Mouse (Mus musculus): Measurements from ENCODE around the gene Urgcp.

DNA sequence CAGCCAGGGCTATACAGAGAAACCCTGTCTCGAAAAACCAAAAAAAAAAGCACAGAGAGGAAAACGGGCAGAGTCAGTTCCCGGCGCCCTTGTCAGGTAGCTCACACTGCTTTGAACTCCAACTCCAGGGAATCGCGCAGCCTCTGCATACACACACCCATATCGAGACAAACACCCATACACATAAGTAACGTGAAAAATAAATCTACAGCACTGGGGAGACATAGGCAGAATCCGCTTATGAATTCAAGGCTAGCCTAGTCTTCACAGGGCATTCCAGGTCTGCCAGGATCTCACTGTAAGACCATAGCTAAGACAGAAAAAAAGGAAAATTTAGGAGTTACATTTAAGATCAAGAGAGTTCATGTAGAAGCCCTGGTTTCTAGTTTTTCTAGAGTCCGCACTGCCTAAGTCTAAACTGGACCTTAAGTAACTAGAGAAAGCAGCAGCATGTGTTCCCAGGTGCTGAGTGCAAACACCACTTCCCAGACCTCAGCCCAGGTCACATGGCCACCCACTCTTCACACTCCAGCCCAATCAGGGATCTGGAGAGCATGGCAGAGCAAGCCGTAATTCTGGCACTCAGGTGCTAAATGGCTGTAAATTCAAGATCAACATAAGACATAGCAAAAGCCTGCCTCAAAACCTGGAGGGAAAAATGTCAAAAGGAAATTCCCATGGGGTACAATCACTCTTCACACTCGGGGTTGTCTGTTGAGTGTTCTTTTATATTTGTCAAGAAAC is 43.4 kb downstream of the Urgcp start:
- TF ChIP-seq CTCF (IDR thresholded peaks at IDR 0.05; ENCODE audit: control insufficient read depth, insufficient read depth, insufficient replicate concordance, low read depth, low read length) (no peak), POLR2A (IDR thresholded peaks at IDR 0.05; ENCODE audit: control insufficient read depth, low read depth, low read length) (no peak)

All from testis, adult 2 months (tissue).